Mouse (Mus musculus): Measurements from ENCODE around the gene Slc30a10.

Slc30a10 gene

DNA sequence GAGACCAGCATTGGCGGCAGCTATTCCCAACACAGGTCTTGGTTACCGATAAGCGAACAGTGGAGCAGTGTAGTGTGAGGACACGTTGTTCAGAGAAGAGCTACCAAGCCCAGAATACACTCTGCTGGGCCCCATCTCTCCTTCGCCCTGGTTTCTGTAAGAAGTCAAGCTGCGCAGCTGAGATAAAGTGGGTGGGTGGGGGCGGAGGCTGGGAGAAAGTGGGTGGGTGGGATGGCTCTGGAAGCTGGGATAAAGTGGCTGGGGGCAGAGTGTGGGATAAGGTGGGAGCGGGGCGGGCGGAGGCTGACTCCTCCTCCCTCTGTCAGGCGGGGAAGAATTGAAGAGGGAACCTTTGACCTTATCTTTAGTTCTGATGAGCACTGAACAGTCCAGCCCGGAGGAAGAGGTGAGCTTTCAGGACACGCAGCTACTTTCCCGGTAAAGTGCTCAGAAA, 60.9 kb downstream of the Slc30a10 start:
- DNase-seq (ENCODE audit: extremely low read depth, low read depth, low spot score), result no peak

DNA sequence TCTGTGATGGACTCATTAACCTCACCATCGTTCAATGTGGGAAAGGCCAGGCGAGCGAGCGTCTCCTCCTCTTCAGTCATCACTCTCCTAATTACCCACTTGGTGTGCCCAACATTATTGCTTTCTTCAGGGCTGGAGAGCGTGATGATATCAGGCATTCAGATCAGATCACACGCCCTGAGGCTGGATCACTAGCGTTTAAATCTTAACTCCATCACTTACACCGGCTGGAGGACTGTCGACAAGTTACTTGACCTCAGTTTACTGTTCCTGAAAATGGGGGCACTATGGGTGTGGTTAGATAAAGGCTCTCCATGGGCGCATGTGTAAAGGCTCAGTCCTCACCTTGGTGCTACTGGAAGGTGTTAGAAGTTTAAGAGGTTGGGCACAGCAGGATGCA, 61.4 kb downstream of the Slc30a10 start:
- DNase-seq (ENCODE audit: extremely low read depth, low read depth, low spot score), result no peak

DNA sequence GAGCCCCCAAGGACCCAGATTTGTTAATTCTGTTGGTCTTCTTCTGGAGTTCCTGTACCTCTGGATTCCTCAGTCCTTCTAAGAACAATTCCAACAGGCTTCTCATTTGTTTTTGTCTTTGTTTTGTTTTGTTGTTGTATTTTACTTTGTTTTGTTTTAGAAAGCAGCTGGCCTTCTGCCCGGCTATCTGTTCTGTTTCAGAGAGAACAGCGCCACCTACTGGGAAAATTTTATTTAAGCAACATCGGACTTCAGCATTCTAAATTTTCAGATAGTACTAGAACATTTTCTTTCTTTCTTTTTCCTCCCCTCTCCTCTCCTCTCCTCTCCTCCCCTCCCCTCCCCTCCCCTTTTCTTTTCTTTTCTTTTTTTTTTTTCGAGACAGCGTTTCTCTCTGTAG, 62.9 kb downstream of the Slc30a10 start:
- DNase-seq (ENCODE audit: extremely low read depth, low read depth, low spot score), result no peak
